Mouse (Mus musculus): ENCODE measurements around the gene Zcrb1. TPM values are rescaled to one million over a fixed set of nuclear protein-coding genes. Genes with fewer than 3 reads are reported as not detected.

The Zcrb1 gene
- polyA plus RNA-seq, 2 experiments = 118 to 119 TPM

DNA sequence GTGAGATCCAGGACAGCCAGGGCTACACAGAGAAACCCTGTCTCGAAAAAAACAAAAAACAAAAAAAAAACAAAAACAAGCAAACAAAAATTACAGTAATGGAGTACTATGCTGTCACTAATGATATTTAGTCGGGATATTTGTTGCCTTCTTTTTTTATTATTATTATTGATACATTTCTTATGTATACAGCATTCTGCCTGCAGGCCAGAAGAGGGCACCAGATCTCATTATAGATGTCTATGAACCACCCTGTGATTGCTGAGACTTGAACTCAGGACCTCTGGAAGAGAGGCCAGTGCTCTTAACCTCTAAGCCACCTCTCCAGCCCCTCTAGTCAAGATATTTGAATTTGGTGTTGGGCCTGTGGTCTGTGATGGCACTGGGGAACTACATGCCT lies 26.3 kb downstream of the Zcrb1 start:
- Histone ChIP-seq H3K4me1 (ENCODE audit: control insufficient read depth, insufficient read depth, low read length) (no peaks in the 10 kb centered on the region), H3K4me2 (replicated peaks; ENCODE audit: low read depth, low read length, severe bottlenecking) (no peak overlapping the region), H3K4me3 (replicated peaks; ENCODE audit: low read length) (no peak overlapping the region), H3K9ac (ENCODE audit: low read depth, low read length, severe bottlenecking) (no peak overlapping the region), H3K27ac (replicated peaks; ENCODE audit: low read depth, low read length) (no peak overlapping the region), H3K36me3 (ENCODE audit: control insufficient read depth, insufficient read depth, low read length) (no peaks in the 10 kb centered on the region), H3K27me3 (ENCODE audit: control insufficient read depth, insufficient read depth, low read length) (no peaks in the 10 kb centered on the region), H3K9me3 (ENCODE audit: control insufficient read depth, low read length) (no peaks in the 10 kb centered on the region)
- no peak for DNase-seq (ENCODE audit: low spot score)
- TF ChIP-seq POLR2A (IDR thresholded peaks at IDR 0.05; ENCODE audit: borderline replicate concordance, extremely low read depth, insufficient read depth, insufficient read length) = no peak
- no peak for ATAC-seq (ENCODE audit: low FRiP score, low read depth)
- 89% methylated on average over 2 of the region's 2 CpGs for WGBS

DNA sequence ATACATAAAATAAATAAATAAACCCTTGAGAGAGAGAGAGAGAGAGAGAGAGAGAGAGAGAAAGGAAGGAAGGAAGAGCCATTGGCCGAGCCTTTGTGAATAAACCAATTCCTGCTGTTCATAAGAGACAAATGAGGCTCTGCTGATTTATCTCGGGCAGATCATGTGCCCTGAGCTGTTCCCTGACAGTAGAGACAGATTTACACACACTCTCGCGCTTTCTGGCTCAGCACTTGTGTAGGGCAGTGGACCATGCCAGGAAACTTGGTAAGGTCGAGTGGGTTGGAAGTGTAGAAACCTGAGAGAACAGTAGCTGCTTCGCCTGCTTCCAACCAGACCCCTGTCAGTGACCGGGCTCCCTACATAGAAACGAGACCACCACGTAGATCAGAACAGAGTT lies 29.6 kb downstream of the Zcrb1 start:
- 54% methylated on average over 9 of the region's 9 CpGs for WGBS
- no peak for DNase-seq (ENCODE audit: low spot score)

GRCm38 (mm10) chr15:93365561-93365960 lies 32.6 kb downstream of the Zcrb1 start:
- H3K36me3 ChIP-seq (ENCODE audit: control insufficient read depth, insufficient read depth, low read length) = no peaks in the 10 kb centered on the region
- TF ChIP-seq POLR2A (IDR thresholded peaks at IDR 0.05; ENCODE audit: borderline replicate concordance, extremely low read depth, insufficient read depth, insufficient read length) = no peak
- no peak for DNase-seq (ENCODE audit: low spot score)
- WGBS = 86% methylated on average over 6 of the region's 6 CpGs
- no peak overlapping the region for H3K4me2 ChIP-seq (replicated peaks; ENCODE audit: low read depth, low read length, severe bottlenecking)
- H3K4me1 ChIP-seq (ENCODE audit: control insufficient read depth, insufficient read depth, low read length) = no peaks in the 10 kb centered on the region
- no peak overlapping the region for H3K4me3 ChIP-seq (replicated peaks; ENCODE audit: low read length)
- ATAC-seq (ENCODE audit: low FRiP score, low read depth) = no peak
- H3K27ac ChIP-seq (replicated peaks; ENCODE audit: low read depth, low read length) = no peak overlapping the region
- no peak overlapping the region for H3K9ac ChIP-seq (ENCODE audit: low read depth, low read length, severe bottlenecking)
- H3K9me3 ChIP-seq (ENCODE audit: control insufficient read depth, low read length) = no peaks in the 10 kb centered on the region
- H3K27me3 ChIP-seq (ENCODE audit: control insufficient read depth, insufficient read depth, low read length) = no peaks in the 10 kb centered on the region

More for the DNA sequence above, 29.6 kb downstream of the Zcrb1 start:
- Histone ChIP-seq H3K9ac (ENCODE audit: low read depth, low read length, severe bottlenecking) (no peak overlapping the region), H3K9me3 (ENCODE audit: control insufficient read depth, low read length) (no peaks in the 10 kb centered on the region), H3K27me3 (ENCODE audit: control insufficient read depth, insufficient read depth, low read length) (no peaks in the 10 kb centered on the region), H3K4me3 (replicated peaks; ENCODE audit: low read length) (no peak overlapping the region), H3K4me2 (replicated peaks; ENCODE audit: low read depth, low read length, severe bottlenecking) (no peak overlapping the region), H3K27ac (replicated peaks; ENCODE audit: low read depth, low read length) (no peak overlapping the region), H3K36me3 (ENCODE audit: control insufficient read depth, insufficient read depth, low read length) (no peaks in the 10 kb centered on the region), H3K4me1 (ENCODE audit: control insufficient read depth, insufficient read depth, low read length) (no peaks in the 10 kb centered on the region)
- no peak for TF ChIP-seq POLR2A (IDR thresholded peaks at IDR 0.05; ENCODE audit: borderline replicate concordance, extremely low read depth, insufficient read depth, insufficient read length)
- ATAC-seq (ENCODE audit: low FRiP score, low read depth) = no peak

DNA sequence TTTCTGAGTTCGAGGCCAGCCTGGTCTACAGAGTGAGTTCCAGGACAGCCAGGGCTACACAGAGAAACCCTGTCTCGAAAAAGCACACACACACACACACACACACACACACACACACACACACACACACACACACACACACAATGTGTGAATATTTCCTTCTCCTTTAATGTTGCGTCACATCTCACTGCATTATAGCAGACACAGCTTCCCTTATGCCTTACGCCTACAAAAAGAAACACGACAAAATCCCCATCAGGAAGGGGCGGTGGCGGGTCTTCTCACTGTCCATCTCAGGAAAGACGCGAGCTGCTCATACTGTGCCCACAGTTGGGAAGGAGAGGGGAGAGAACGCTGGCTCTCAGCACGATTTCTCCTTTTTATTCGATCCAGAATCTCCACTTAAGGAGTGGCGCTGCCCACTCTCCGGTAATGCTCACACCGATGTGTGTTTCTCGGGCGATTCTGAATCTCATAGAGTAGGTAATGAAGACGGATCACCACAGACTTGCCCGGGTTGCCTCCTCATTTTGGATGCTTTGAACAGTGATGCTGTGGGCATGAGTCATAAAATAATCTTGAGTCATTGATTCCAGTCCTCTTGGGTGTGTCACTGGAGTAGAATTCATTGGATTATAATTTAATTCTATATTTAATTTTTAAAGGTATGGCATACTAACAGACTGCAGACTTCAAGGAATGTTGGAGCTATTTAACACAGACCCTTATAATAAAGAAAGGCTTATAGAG lies 39.6 kb downstream of the Zcrb1 start:
- WGBS = 94% methylated on average over 18 of the region's 19 CpGs
- no peak for DNase-seq (ENCODE audit: low spot score)

DNA sequence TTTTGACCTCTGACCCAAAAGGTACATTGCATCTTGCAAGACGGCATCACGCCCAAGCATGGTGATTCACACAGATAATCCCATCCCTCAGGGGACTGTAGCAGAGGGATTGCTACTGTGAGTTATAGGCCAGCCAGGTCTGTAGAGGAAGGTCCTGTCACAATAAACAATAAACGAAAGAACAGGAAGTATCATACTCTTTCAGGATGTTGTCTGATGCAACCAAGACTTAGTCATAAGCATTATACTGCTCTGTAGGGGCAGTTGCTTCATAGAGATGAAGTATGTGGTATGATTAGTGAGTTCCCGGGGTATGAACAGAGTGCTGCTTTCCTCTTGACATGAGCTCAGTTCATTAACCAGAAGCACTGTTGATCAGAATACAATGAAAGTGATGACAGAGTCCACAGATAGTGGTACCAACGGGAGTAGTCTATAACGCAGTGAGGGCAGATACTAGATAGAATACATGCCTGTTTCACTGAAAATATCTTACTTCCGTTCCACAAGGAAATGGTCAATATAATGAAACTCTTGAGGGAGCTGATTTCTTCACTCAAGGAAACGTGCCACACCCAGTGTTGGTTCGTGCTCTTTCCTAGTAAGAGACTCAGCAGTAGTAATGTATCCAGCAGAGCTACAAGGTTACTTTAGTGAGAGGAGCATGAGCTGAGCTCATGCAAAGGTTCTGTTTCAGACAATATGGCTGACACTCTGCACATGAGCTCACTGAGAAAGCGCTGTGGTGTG lies 57.3 kb downstream of the Zcrb1 start:
- DNase-seq (ENCODE audit: low spot score) (no peak), ATAC-seq (ENCODE audit: low FRiP score, low read depth) (no peak)
- 84% methylated on average over 10 of the region's 10 CpGs for WGBS
- no peak overlapping the region for H3K9ac ChIP-seq (ENCODE audit: low read depth, low read length, severe bottlenecking)
- H3K4me3 ChIP-seq (replicated peaks; ENCODE audit: low read length) = no peak overlapping the region
- no peak for TF ChIP-seq POLR2A (IDR thresholded peaks at IDR 0.05; ENCODE audit: borderline replicate concordance, extremely low read depth, insufficient read depth, insufficient read length)
- no peak overlapping the region for H3K27ac ChIP-seq (replicated peaks; ENCODE audit: low read depth, low read length)
- H3K9me3 ChIP-seq (ENCODE audit: control insufficient read depth, low read length) = no peaks in the 10 kb centered on the region
- H3K27me3 ChIP-seq (ENCODE audit: control insufficient read depth, insufficient read depth, low read length) = no peaks in the 10 kb centered on the region
- H3K36me3 ChIP-seq (ENCODE audit: control insufficient read depth, insufficient read depth, low read length) = no peaks in the 10 kb centered on the region
- no peak overlapping the region for H3K4me2 ChIP-seq (replicated peaks; ENCODE audit: low read depth, low read length, severe bottlenecking)
- H3K4me1 ChIP-seq (ENCODE audit: control insufficient read depth, insufficient read depth, low read length) = no peaks in the 10 kb centered on the region

More for the DNA sequence above, 39.6 kb downstream of the Zcrb1 start:
- no peaks in the 10 kb centered on the region for H3K36me3 ChIP-seq (ENCODE audit: control insufficient read depth, insufficient read depth, low read length)
- H3K27me3 ChIP-seq (ENCODE audit: control insufficient read depth, insufficient read depth, low read length) = no peaks in the 10 kb centered on the region
- no peak overlapping the region for H3K4me3 ChIP-seq (replicated peaks; ENCODE audit: low read length)
- H3K4me2 ChIP-seq (replicated peaks; ENCODE audit: low read depth, low read length, severe bottlenecking) = no peak overlapping the region
- H3K9me3 ChIP-seq (ENCODE audit: control insufficient read depth, low read length) = no peaks in the 10 kb centered on the region
- TF ChIP-seq POLR2A (IDR thresholded peaks at IDR 0.05; ENCODE audit: borderline replicate concordance, extremely low read depth, insufficient read depth, insufficient read length) = no peak
- H3K4me1 ChIP-seq (ENCODE audit: control insufficient read depth, insufficient read depth, low read length) = no peaks in the 10 kb centered on the region
- no peak overlapping the region for H3K9ac ChIP-seq (ENCODE audit: low read depth, low read length, severe bottlenecking)
- H3K27ac ChIP-seq (replicated peaks; ENCODE audit: low read depth, low read length) = no peak overlapping the region
- no peak for ATAC-seq (ENCODE audit: low FRiP score, low read depth)

Data from limb, embryonic 14.5 days (tissue).